Mouse (Mus musculus): ENCODE results near the gene Trpm5.

DNA sequence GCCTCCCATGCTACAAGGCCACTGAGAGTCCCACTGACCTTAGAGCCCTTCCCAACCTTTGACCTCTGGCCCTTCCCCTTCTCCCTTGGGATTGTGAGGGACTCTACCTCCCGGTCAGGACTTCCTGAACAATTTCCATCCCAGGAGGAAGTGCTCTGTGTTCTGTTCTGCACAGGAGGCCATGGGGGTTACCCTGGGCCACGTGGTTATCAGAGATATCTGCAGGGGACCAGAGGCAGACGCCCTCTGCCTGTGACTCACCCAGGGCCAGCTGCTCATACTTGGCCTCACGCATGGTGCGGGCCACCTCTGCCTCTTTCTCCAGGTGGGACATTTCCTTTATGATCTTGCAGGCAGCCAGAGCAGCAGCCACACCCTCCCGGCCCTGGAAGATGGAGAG, 12.4 kb downstream of the Trpm5 start:
- no peak for TF ChIP-seq HCFC1 (IDR thresholded peaks at IDR 0.05; ENCODE audit: borderline replicate concordance, insufficient read depth, low read length)
- TF ChIP-seq CHD2 (IDR thresholded peaks at IDR 0.05; ENCODE audit: low read depth, low read length) = no peak
- TF ChIP-seq MAFK (IDR thresholded peaks at IDR 0.05; ENCODE audit: insufficient read depth, low read depth, low read length) = no peak
- TF ChIP-seq ZNF384 (IDR thresholded peaks at IDR 0.05; ENCODE audit: low read depth, low read length) = no peak

Measured in ES-E14 (cell line).